Mouse (Mus musculus) brain, adult 2 months (tissue): ENCODE data around the gene Atcay.
A peak's percentile ranks its signal among the peaks of the same experiment; 100 is the strongest.
"Not testable (repeated sequence)": the region's sequence is repeated elsewhere in the genome, so short reads cannot be mapped to it uniquely, and the experiment has no call there.

Source experiments
- DNase-seq: peaks from one replicate; pipeline ENCODE4 v3.0.0; 2011; ENCODE audit warnings: low read depth, low spot score

Atcay gene

GRCm38 (mm10) chr10:81179451-81180342 lies 50.9 kb downstream of the Atcay start:
- DNase-seq, result no peak

- DNase-seq, result no peak
These were observed 51.7 kb downstream of the Atcay start for GRCm38 (mm10) chr10:81178927-81179326.

GRCm38 (mm10) chr10:81177958-81178712 lies 52.5 kb downstream of the Atcay start:
- DNase-seq, result no peak

- peak; percentile 34 for DNase-seq
These were observed 53.1 kb downstream of the Atcay start for GRCm38 (mm10) chr10:81177491-81177925.

GRCm38 (mm10) chr10:81176466-81177271 lies 54.0 kb downstream of the Atcay start, which contains the start of gene Eef2:
Gene Eef2 (plus strand): TSS chr10:81176631.
- DNase-seq, result peak; percentile 99

GRCm38 (mm10) chr10:81175936-81176465 lies 54.6 kb downstream of the Atcay start:
- no peak for DNase-seq

- DNase-seq, result peak; percentile 69
These were observed 55.3 kb downstream of the Atcay start for GRCm38 (mm10) chr10:81175345-81175701.

GRCm38 (mm10) chr10:81174617-81175344 lies 55.9 kb downstream of the Atcay start:
- peak; percentile 96 for DNase-seq

- DNase-seq, result peak; percentile 92
These were observed 57.5 kb downstream of the Atcay start for GRCm38 (mm10) chr10:81173132-81173531.

- DNase-seq, result not testable (repeated sequence)
These were observed 61.2 kb downstream of the Atcay start for GRCm38 (mm10) chr10:81169411-81169900.

- DNase-seq, result peak; percentile 91
These were observed 62.0 kb downstream of the Atcay start for GRCm38 (mm10) chr10:81168521-81169244.

GRCm38 (mm10) chr10:81168087-81168431 lies 62.6 kb downstream of the Atcay start:
- DNase-seq, result no peak

- DNase-seq, result peak; percentile 100
These were observed 63.2 kb downstream of the Atcay start, which contains the start of gene Pias4 for GRCm38 (mm10) chr10:81167200-81168086. Gene Pias4 (minus strand): TSS chr10:81167923.

- DNase-seq, result peak; percentile 88
These were observed 65.5 kb downstream of the Atcay start for GRCm38 (mm10) chr10:81165118-81165517.

GRCm38 (mm10) chr10:81162318-81162652 lies 68.3 kb downstream of the Atcay start:
- no peak for DNase-seq

GRCm38 (mm10) chr10:81161602-81162317 lies 68.9 kb downstream of the Atcay start:
- DNase-seq, result no peak

- DNase-seq, result peak; percentile 86
These were observed 75.9 kb downstream of the Atcay start for GRCm38 (mm10) chr10:81154736-81155135.
